Mouse (Mus musculus): ENCODE data around the gene Vmn2r96. TPM values are rescaled to one million over a fixed set of nuclear protein-coding genes. Genes with fewer than 3 reads are reported as not detected.

Vmn2r96 gene
- 3.3 to 4.5 TPM (median 4.1 TPM) in 4 replicates for total RNA-seq (2023; ENCODE audit: inconsistent age)

DNA sequence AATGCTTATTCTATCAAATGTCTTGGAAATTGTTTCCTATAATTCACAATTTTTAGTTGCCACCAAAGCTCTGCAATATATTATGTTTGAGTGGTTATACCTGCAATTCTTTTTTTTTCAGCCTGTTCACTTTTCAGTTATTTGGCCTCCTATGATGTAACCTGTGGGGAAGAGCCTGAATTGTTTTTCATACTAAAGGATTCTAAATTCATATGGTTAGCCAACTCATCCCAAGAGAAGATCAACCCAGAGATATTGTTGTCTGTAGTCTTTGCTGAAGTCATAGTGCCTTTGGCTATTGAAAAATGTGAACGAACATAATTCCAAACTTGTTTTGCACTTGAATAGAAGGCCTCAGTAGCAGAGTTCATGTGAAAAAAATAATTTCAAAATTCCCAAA lies at the start of gene Vmn2r96:
Gene Vmn2r96 (plus strand): TSS at position 301 of the 400 bp plus-strand sequence.

Other genes starting within 250 kb of the Vmn2r96 start
- 0.06 TPM in 1 of 4 replicates, not detected in the others for gene Vmn2r95, start 149.1 kb upstream of the Vmn2r96 start, total RNA-seq (2023; ENCODE audit: inconsistent age)

All from B cell, adult (primary cell).